Mouse (Mus musculus): ENCODE data around the gene Heatr5a. TPM values are rescaled to one million over a fixed set of nuclear protein-coding genes. Genes with fewer than 3 reads are reported as not detected.

The Heatr5a gene
- polyA plus RNA-seq, 1 experiment from 2014 or later = 12.8 TPM

DNA sequence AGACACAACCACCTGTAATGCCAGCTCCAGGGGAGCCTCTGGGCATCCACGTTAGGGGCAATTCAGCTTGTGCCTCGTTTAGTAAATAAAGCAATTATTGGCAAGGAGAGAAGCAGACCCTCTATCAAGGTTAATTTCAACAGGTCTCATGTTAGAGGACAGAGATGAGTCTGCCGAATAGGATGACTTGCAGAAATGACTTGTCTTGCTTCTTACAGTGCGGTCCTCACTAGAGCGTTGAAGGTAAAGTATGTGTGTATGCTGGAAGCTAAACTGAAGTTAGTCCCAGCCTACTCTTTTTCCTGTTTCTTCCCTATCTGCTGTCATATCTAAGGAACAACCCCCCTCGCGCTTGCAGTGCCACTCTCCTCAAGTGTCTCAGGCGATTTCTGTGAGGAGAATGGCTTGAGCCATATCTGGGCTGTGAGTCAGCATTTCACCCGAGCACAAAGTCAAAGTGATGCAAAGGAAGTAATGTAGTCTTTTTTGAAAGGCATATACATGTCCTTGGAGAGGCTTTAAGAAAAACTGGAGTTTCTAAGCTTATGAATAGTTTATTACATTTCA is 27.3 kb upstream of the Heatr5a start:
- WGBS = 89% methylated on average over 9 of the region's 9 CpGs
- H3K36me3 ChIP-seq = peaks cover 43% of the 10 kb centered on the region

DNA sequence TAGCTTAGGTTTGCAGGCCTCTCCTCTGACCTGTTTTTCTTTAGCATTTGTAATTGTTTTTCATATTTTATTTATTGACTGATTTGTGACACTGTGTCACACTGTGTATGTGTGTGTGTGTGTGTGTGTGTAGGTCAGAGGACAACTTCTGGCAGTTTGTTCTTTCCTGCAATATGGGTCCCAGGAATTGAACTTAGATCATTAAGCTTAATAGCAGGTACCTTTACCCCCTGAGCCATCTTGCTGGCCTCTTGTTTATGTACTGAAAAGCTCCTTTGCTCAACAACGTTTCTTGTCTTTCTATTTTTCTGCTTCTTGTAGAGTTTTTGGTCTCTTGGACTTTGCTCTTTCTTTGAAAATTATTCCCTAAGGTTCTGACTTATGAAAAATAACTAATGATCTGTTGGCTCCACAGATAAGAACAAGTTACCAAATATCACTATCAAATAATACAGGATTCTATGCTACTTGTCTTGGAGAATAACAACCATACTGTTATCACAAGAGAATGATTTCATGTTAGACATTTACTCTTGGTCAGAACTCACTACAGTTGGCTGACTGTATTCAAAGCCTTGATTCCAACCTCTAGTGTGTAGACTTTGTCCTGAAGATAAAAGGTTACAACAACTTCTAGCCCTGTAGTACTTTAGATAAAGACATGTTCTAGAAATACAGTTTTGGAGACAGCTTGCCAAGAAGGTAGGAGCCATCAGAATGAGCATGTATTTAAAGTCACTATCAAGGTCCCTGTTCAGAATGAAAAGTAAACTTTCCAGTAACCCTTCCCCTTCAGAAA is 24.8 kb upstream of the Heatr5a start:
- Histone ChIP-seq H3K36me3 (peaks cover 44% of the 10 kb centered on the region), H3K9me3 (no peaks in the 10 kb centered on the region), H3K27me3 (no peaks in the 10 kb centered on the region), H3K4me1 (replicated peaks) (no peaks in the 10 kb centered on the region), H3K9ac (replicated peaks) (no peak overlapping the region), H3K4me3 (replicated peaks) (no peak overlapping the region), H3K4me2 (no peak overlapping the region), H3K27ac (no peak overlapping the region)
- 75% methylated on average over 1 of the region's 1 CpGs for WGBS
- ATAC-seq (ENCODE audit: insufficient number of reproducible peaks, insufficient read depth, low FRiP score, low TSS enrichment, low read depth) = no peak

More for the DNA sequence above, 27.3 kb upstream of the Heatr5a start:
- no peaks in the 10 kb centered on the region for H3K4me1 ChIP-seq (replicated peaks)
- ATAC-seq (ENCODE audit: insufficient number of reproducible peaks, insufficient read depth, low FRiP score, low TSS enrichment, low read depth) = no peak
- no peaks in the 10 kb centered on the region for H3K27me3 ChIP-seq
- no peak overlapping the region for H3K27ac ChIP-seq
- no peaks in the 10 kb centered on the region for H3K9me3 ChIP-seq
- no peak overlapping the region for H3K9ac ChIP-seq (replicated peaks)
- H3K4me2 ChIP-seq = no peak overlapping the region
- no peak overlapping the region for H3K4me3 ChIP-seq (replicated peaks)

DNA sequence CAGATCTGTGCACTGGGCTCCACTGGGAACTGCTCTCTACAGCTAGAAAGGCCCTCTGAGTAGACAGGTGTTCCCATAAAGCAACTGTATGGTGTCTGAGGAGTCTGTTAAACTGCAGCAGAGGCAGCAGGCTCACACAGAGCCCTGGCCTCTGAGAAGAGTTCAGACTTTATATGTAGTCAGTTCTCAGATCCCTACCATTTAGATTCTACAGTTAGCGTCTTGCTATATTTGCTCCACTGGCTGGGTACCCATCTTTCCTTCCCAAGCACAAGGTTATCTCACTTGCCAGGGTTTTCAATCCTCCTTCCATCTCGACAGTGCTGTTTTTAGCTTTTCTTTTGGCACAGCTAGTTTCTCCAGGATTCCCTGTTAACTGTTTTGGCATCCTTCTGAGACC is 19.5 kb upstream of the Heatr5a start:
- ATAC-seq (ENCODE audit: insufficient number of reproducible peaks, insufficient read depth, low FRiP score, low TSS enrichment, low read depth) = no peak
- WGBS = 87% methylated on average over 2 of the region's 2 CpGs

DNA sequence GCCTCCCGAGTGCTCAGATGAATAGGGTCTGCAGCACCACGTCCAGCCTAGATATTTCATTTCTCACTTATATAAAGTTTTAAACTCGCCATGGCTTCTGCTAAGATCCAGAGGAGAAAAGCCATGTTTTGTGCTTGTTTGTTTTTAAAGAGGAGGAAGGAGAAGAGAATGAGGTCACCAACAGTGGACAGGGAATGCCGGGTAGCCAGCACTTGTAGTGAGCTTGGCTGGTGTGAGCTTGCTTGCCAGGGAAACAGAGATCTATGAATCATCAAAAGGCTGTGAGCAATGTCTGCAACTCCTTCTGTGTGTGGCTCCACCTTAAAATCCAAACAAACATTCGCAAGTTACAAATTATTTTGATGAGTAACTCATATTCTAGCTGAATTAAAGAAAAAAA is 17.4 kb upstream of the Heatr5a start:
- WGBS = 83% methylated on average over 5 of the region's 5 CpGs
- H3K36me3 ChIP-seq = peaks cover 2% of the 10 kb centered on the region; the same call in 1 of the 2 replicates
- no peak for ATAC-seq (ENCODE audit: insufficient number of reproducible peaks, insufficient read depth, low FRiP score, low TSS enrichment, low read depth)
- H3K27me3 ChIP-seq = no peaks in the 10 kb centered on the region
- no peak overlapping the region for H3K4me2 ChIP-seq
- H3K4me1 ChIP-seq (replicated peaks) = no peaks in the 10 kb centered on the region
- H3K4me3 ChIP-seq (replicated peaks) = no peak overlapping the region
- no peak overlapping the region for H3K9ac ChIP-seq (replicated peaks)
- no peaks in the 10 kb centered on the region for H3K9me3 ChIP-seq
- no peak overlapping the region for H3K27ac ChIP-seq

More for the DNA sequence above, 19.5 kb upstream of the Heatr5a start:
- Histone ChIP-seq H3K9ac (replicated peaks) (no peak overlapping the region), H3K4me2 (no peak overlapping the region), H3K4me3 (replicated peaks) (no peak overlapping the region), H3K36me3 (peaks cover 18% of the 10 kb centered on the region; the same call in 1 of the 2 replicates), H3K4me1 (replicated peaks) (no peaks in the 10 kb centered on the region), H3K27me3 (no peaks in the 10 kb centered on the region), H3K27ac (no peak overlapping the region), H3K9me3 (no peaks in the 10 kb centered on the region)

DNA sequence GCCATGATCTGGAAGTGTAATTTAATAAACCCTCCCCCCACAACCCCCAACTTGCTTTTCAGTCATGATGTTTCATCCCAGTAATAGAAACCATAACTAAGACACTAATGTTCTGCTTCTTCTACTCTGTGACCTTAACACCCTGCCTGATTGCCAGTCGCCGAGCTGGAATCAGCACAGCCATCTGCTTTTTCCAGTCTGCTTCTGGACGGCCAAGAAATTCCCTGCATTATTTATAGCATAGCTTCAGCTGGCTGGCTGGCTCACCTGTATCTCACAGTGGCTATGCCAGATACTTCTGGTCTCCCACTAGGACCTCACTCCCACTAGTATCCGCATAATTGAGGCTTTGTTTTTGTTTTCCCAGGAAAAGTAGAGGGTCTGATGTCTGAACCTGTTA is 14.7 kb upstream of the Heatr5a start:
- Histone ChIP-seq H3K9ac (replicated peaks) (no peak overlapping the region), H3K9me3 (no peaks in the 10 kb centered on the region), H3K4me1 (replicated peaks) (no peaks in the 10 kb centered on the region), H3K4me3 (replicated peaks) (no peak overlapping the region), H3K27me3 (no peaks in the 10 kb centered on the region), H3K4me2 (no peak overlapping the region), H3K36me3 (no peaks in the 10 kb centered on the region), H3K27ac (no peak overlapping the region)
- no peak for ATAC-seq (ENCODE audit: insufficient number of reproducible peaks, insufficient read depth, low FRiP score, low TSS enrichment, low read depth)
- 59% methylated on average over 4 of the region's 4 CpGs for WGBS

DNA sequence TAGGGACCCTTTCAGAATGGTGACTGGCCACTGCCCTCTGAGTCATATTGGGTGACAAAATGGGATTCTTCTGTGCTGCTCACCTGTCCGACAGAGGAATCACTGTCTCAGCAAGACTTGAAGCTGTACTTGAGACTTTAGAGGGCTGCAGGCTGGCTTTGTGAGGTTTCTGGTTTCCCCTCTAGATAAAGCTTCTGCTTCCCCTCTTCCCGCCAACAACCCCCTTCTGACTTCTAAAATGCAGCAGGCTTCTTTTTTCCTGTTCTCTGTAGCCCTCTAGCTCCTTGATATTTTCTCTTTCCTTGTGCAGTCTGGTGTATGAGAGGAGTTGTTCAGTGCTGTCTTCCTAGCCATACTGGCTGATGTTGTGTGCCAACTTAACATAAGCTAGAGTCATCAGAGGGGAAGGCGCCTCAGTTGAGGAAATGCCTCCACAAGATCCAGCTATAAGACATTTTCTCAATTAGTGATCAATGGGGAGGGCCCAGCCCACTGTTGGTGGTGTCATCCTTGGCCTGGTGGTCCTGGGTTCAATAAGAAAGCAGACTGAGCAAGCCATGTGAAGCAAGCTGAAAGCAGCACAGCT is 14.1 kb upstream of the Heatr5a start:
- H3K4me3 ChIP-seq (replicated peaks) = no peak overlapping the region
- no peaks in the 10 kb centered on the region for H3K4me1 ChIP-seq (replicated peaks)
- H3K4me2 ChIP-seq = no peak overlapping the region
- no peaks in the 10 kb centered on the region for H3K9me3 ChIP-seq
- ATAC-seq (ENCODE audit: insufficient number of reproducible peaks, insufficient read depth, low FRiP score, low TSS enrichment, low read depth) = no peak
- WGBS = 83% methylated on average over 3 of the region's 3 CpGs
- no peak overlapping the region for H3K27ac ChIP-seq
- H3K9ac ChIP-seq (replicated peaks) = no peak overlapping the region
- no peaks in the 10 kb centered on the region for H3K36me3 ChIP-seq
- no peaks in the 10 kb centered on the region for H3K27me3 ChIP-seq

DNA sequence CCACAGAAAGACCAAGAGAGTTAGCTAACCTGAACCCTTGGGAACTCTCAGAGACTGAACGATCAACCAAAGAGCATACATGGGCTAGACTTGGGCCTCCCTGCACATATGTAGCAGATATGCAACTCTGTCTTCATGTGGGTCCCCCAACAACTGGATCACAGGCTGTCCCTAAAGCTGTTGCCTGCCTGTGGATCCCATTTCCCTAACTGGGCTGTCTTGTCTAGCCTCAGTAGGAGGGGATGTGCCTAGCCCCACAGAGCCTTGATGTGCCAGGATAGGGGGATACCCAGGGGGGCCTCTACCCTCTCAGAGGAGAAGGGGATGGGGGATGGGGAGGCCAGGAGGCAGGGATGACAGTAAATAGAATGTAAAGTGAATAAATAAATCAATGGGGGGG is 12.5 kb upstream of the Heatr5a start:
- Histone ChIP-seq H3K4me3 (replicated peaks) (no peak overlapping the region), H3K36me3 (no peaks in the 10 kb centered on the region), H3K4me2 (no peak overlapping the region), H3K9ac (replicated peaks) (no peak overlapping the region), H3K4me1 (replicated peaks) (no peaks in the 10 kb centered on the region), H3K27me3 (no peaks in the 10 kb centered on the region), H3K9me3 (no peaks in the 10 kb centered on the region), H3K27ac (no peak overlapping the region)
- WGBS = 89% methylated on average over 1 of the region's 1 CpGs
- no peak for ATAC-seq (ENCODE audit: insufficient number of reproducible peaks, insufficient read depth, low FRiP score, low TSS enrichment, low read depth)

DNA sequence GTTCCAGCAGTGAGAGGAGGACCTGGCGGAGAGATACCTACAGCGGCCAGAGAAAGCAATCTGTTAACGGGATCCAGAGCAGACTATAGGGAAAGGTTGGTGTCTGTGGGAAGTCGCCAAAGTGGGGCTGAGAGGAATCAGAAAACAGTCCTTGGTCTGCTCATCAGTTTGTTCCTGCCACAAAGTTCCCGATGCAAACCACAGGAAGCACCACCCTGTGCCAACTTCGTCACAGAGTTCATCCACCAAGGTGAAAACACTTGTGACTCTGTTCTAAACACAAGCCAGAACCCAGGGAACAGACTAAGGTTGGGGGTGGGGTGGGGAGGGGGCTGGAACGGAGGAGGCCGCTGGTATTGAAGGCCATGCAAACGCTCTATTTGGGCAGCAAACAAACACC is 5.4 kb upstream of the Heatr5a start:
- Histone ChIP-seq H3K4me2 (no peak overlapping the region), H3K27ac (no peak overlapping the region), H3K36me3 (no peaks in the 10 kb centered on the region), H3K9ac (replicated peaks) (no peak overlapping the region), H3K4me3 (replicated peaks) (no peak overlapping the region), H3K4me1 (replicated peaks) (no peaks in the 10 kb centered on the region), H3K9me3 (0 out of 2 replicates have a peak, but pooled peaks cover 3% of the 10 kb centered on the region), H3K27me3 (no peaks in the 10 kb centered on the region)
- ATAC-seq (ENCODE audit: insufficient number of reproducible peaks, insufficient read depth, low FRiP score, low TSS enrichment, low read depth) = no peak
- 77% methylated on average over 9 of the region's 9 CpGs for WGBS

DNA sequence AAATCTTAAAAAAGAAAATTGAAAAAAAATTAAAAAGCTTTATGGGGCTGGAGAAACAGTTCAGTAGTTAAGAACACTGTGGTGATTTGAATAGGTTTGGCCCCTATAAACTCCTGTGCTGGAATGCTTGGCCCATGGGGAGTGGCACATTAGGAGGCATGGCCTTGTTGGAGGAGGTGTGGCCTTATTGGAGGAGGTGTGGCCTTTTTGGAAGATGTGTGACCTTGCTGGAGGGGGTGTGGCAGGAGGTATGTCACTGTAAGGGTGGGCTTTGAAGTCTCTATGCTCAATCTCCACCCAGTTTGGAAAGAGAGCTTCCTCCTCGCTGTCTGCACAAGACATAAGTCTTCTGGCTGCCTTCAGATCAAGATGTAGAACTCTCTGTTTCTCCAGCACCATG is 3.3 kb upstream of the Heatr5a start:
- 89% methylated on average over 1 of the region's 1 CpGs for WGBS
- 0 out of 2 replicates have a peak, but pooled peaks cover 3% of the 10 kb centered on the region for H3K9me3 ChIP-seq
- no peak overlapping the region for H3K27ac ChIP-seq
- no peaks in the 10 kb centered on the region for H3K27me3 ChIP-seq
- H3K36me3 ChIP-seq = no peaks in the 10 kb centered on the region
- no peak overlapping the region for H3K4me2 ChIP-seq
- H3K9ac ChIP-seq (replicated peaks) = no peak overlapping the region
- no peak for ATAC-seq (ENCODE audit: insufficient number of reproducible peaks, insufficient read depth, low FRiP score, low TSS enrichment, low read depth)
- H3K4me3 ChIP-seq (replicated peaks) = no peak overlapping the region
- peaks cover 9% of the 10 kb centered on the region for H3K4me1 ChIP-seq (replicated peaks)

DNA sequence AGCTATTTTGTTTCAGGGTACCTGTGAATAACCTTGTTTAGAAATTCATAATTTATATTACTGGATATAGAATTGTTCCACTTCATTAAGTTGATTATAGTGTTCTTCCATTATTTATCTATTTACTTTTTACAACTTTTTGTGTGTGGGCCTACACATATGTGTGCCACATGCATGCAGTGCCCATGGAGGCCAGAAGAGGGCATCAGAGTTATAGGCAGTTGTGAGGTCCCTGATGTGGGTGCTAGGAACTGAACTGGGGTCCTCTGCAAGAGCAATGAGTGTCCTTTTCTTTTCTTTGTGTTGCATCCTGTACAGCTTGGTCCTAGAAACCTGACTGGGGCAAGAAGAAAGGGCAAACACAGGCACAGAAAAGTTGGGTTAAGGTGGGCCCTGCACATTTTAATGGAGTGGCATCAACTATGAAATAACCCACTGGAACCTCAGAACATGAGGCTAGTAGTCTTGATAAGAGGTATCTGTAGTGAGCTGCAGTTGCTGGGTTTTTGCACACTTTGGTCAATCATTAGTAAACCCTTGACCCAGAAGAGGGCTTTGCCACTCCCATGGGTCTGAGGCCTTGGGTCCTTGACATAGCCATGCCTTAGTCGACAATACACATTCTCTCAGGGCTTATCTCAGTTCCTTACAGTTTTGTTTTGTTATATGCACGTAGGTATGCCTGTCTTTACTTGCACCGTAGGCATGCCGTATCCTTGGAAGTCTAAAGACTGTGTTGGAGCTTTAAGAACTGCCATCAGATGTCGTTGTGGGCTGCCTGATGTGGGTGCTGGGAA is 1.3 kb upstream of the Heatr5a start:
- no peaks in the 10 kb centered on the region for H3K27me3 ChIP-seq
- 93% methylated on average over 5 of the region's 5 CpGs for WGBS
- no peaks in the 10 kb centered on the region for H3K36me3 ChIP-seq
- peaks cover 10% of the 10 kb centered on the region for H3K4me1 ChIP-seq (replicated peaks)
- no peak overlapping the region for H3K9ac ChIP-seq (replicated peaks)
- no peak overlapping the region for H3K4me2 ChIP-seq
- H3K9me3 ChIP-seq = 0 out of 2 replicates have a peak, but pooled peaks cover 3% of the 10 kb centered on the region
- H3K4me3 ChIP-seq (replicated peaks) = no peak overlapping the region
- ATAC-seq (ENCODE audit: insufficient number of reproducible peaks, insufficient read depth, low FRiP score, low TSS enrichment, low read depth) = no peak
- H3K27ac ChIP-seq = no peak overlapping the region

Data from limb, embryonic 12.5 days (tissue).